Mouse (Mus musculus) liver, adult 2 months (tissue): ENCODE results near the gene Gpr137.

Experiments used
- CTCF ChIP-seq: fragments of 200-500 bp; IDR thresholded peaks from 2 replicates; pipeline ENCODE4 v1.5.1; 2011; ENCODE audit warnings: low read depth, low read length, control low read depth
- POLR2A ChIP-seq: fragments of 200-500 bp; IDR thresholded peaks from 2 replicates; pipeline ENCODE4 v1.6.1; 2011; ENCODE audit warnings: low read length, control low read depth; ENCODE audit not compliant: insufficient read depth; ENCODE audit errors: extremely low read depth

DNA sequence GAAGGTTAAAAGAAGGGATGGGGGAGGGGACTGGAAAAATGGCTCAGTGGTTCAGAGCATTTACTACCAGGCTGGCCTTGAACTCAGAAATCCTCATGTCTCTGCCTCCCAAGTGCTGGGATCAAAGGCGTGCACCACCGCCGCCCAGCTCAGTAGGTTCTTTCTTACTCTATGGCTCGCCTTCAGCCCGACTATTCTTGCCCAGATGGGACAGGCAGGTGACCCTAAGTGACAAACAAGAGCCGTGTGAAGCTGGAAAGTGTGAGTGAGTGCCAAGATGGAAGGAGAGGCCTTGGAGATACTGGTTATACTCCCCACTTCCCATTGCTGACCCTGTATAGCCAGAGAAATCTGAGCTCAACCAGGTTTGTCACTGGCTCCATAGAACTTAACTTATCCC lies 1.4 kb upstream of the Gpr137 start:
- TF ChIP-seq CTCF (no peak), POLR2A (no peak)
